ENCODE assay signal across 17 mouse cellular contexts in genomic region chr4:102657244-102657643, GRCm38 (mm10).
A peak's percentile ranks its signal among the peaks of the same experiment; 100 is the strongest.
DNase-seq lines count a peak whose midpoint lies in the region; ATAC-seq and TF ChIP-seq lines count a peak whose summit lies in the region.
"Had no signal": no experiment of that assay in that cellular context is flagged by ENCODE, and none has a peak within 500 bp of the region (broad histone marks: within the 10 kb centered on the region; RNA-seq: fewer than 3 reads in every experiment).

No protein-coding gene starts in this region.

- H3K9me3 ChIP-seq in CH12.LX (replicated peaks; ENCODE audit: low read length), result no peaks in the 10 kb centered on the region
- H3K9me3 ChIP-seq: forebrain, embryonic 10.5 days; hindbrain, embryonic 10.5 days; intestine, embryonic 15.5 days; limb, embryonic 13.5 days; liver, embryonic 12.5 days had no signal

- intact Hi-C loops in gastrocnemius, postnatal 14 days (cut with DNase I; ENCODE audit: low total_unique reads), result no loop called here

- peak; percentile 31 for DNase-seq in A20 (ENCODE audit: low read depth, low spot score)
- no peak for DNase-seq in CH12.LX (ENCODE audit: extremely low read depth)
- no peak for DNase-seq in embryo, embryonic 10.5 days (ENCODE audit: low spot score)
- DNase-seq in gastrocnemius, postnatal 14 days, result no peak
- DNase-seq: right cerebral cortex, postnatal 14 days; spleen, adult 18-20 months had no signal

- H3K4me2 ChIP-seq in CH12.LX (ENCODE audit: insufficient read depth, low read depth, poor library complexity, severe bottlenecking), result peak overlapping the region; percentile 22
- H3K4me2 ChIP-seq: heart, embryonic 11.5 days; intestine, embryonic 15.5 days; limb, embryonic 13.5 days; liver, embryonic 12.5 days; midbrain, embryonic 11.5 days had no signal

- H3K79me2 ChIP-seq in CH12.LX (replicated peaks; ENCODE audit: control insufficient read depth, extremely low read depth, insufficient read depth, poor library complexity, severe bottlenecking), result no peaks in the 10 kb centered on the region

- no peak for TF ChIP-seq POLR2A in CH12.LX (IDR thresholded peaks at IDR 0.05; ENCODE audit: low read depth, low read length)

- dilution Hi-C loops in CH12.LX (cut with MboI; ENCODE audit: extremely low pct_ligation_motif_present, extremely low pct_unique_long_range_greater_than_20kb, low sequenced_read_pairs), result no loop called here

- no peaks in the 10 kb centered on the region for H3K27me3 ChIP-seq in CH12.LX (replicated peaks)
- H3K27me3 ChIP-seq: intestine, embryonic 15.5 days; liver, embryonic 12.5 days had no signal

- peak; percentile 81 for ATAC-seq in granulocyte monocyte progenitor cell, adult 5-6 weeks (replicated peaks; ENCODE audit: poor library complexity, severe bottlenecking)
- ATAC-seq in neutrophil, adult 5-6 weeks (ENCODE audit: extremely low read depth, insufficient number of reproducible peaks, low FRiP score, poor library complexity, severe bottlenecking), result peak; percentile 37; the same call in 1 of the 2 replicates
- ATAC-seq in megakaryocyte-erythroid progenitor cell, adult 5-6 weeks (replicated peaks; ENCODE audit: low FRiP score, low TSS enrichment, poor library complexity, severe bottlenecking), result no peak
- ATAC-seq: intestine, embryonic 15.5 days; liver, embryonic 12.5 days had no signal

- H3K9ac ChIP-seq in CH12.LX (ENCODE audit: insufficient read depth, low read depth), result no peak overlapping the region
- H3K9ac ChIP-seq: intestine, embryonic 15.5 days; limb, embryonic 13.5 days; liver, embryonic 12.5 days had no signal

- H3K4me1 ChIP-seq in CH12.LX (ENCODE audit: control insufficient read depth in 1 of 2, insufficient read depth in 2 of 2), result peaks cover 5 to 16% of the 10 kb centered on the region in 2 experiments
- H3K4me1 ChIP-seq: forebrain, embryonic 10.5 days; hindbrain, embryonic 10.5 days; intestine, embryonic 15.5 days; limb, embryonic 13.5 days; liver, embryonic 12.5 days had no signal

- TF ChIP-seq EP300 in CH12.LX (IDR thresholded peaks at IDR 0.05; ENCODE audit: low read length), result no peak

- no peak overlapping the region for H3K27ac ChIP-seq in CH12.LX (ENCODE audit: insufficient read depth, low read depth)
- H3K27ac ChIP-seq: forebrain, embryonic 10.5 days; hindbrain, embryonic 10.5 days; intestine, embryonic 15.5 days; limb, embryonic 13.5 days; liver, embryonic 12.5 days had no signal

- no peak overlapping the region for H3K4me3 ChIP-seq in CH12.LX (replicated peaks in 1 of 3; ENCODE audit: low read depth in 2 of 3, low read length in 2 of 3, poor library complexity in 1 of 3)
- H3K4me3 ChIP-seq: forebrain, embryonic 10.5 days; hindbrain, embryonic 10.5 days; intestine, embryonic 15.5 days; limb, embryonic 13.5 days; liver, embryonic 12.5 days had no signal

- H3K36me3 ChIP-seq in CH12.LX (replicated peaks in 1 of 2; ENCODE audit: control insufficient read depth in 1 of 2, insufficient read depth in 1 of 2, low read length in 1 of 2), result no peaks in the 10 kb centered on the region
- H3K36me3 ChIP-seq: forebrain, embryonic 10.5 days; G1E; hindbrain, embryonic 10.5 days; intestine, embryonic 15.5 days; limb, embryonic 13.5 days; liver, embryonic 12.5 days had no signal

- in situ Hi-C loops in CH12.LX (cut with MboI; ENCODE audit: low pct_ligation_motif_present, low pct_unique_long_range_greater_than_20kb, low sequenced_read_pairs), result loop anchor here (10.0 kb wide), 1 partner anchor 432 kb away; no protein-coding TSS in a partner anchor

- TF ChIP-seq RAD21 in CH12.LX (IDR thresholded peaks at IDR 0.05; ENCODE audit: low read depth, low read length), result no peak

- TF ChIP-seq CTCF in CH12.LX (conservative IDR thresholded peaks at IDR 0.05 in 1 of 2, IDR thresholded peaks at IDR 0.05 in 1 of 2; ENCODE audit: low read depth in 2 of 2, low read length in 2 of 2), result no peak

TF ChIP-seq in CH12.LX, 34 proteins besides CTCF, POLR2A, EP300 and RAD21:
- TF ChIP-seq ETS1 (conservative IDR thresholded peaks at IDR 0.05; ENCODE audit: low read depth, low read length) (no peak), ELF1 (IDR thresholded peaks at IDR 0.05; ENCODE audit: low read depth, low read length) (no peak), CHD1 (IDR thresholded peaks at IDR 0.05; ENCODE audit: low read depth, low read length) (no peak), TBP (conservative IDR thresholded peaks at IDR 0.05; ENCODE audit: low read depth, low read length) (no peak), USF2 (conservative IDR thresholded peaks at IDR 0.05; ENCODE audit: low read depth, low read length) (no peak)
